Mouse (Mus musculus): ENCODE results near the gene Hirip3.

GRCm38 (mm10) chr7:126860987-126861386 lies 785 bp upstream of the Hirip3 start:
- TF ChIP-seq POLR2A (IDR thresholded peaks at IDR 0.05; ENCODE audit: extremely low read depth, insufficient read depth, low read length) (no peak), CTCF (IDR thresholded peaks at IDR 0.05; ENCODE audit: extremely low read depth, insufficient read depth, low read length) (no peak)
